Mouse (Mus musculus) thymus, adult 2 months (tissue): Measurements from ENCODE around the gene Ap4e1.

Experiments used
- CTCF ChIP-seq: fragments of 200-500 bp; IDR thresholded peaks from 2 replicates; pipeline ENCODE4 v1.5.1; 2012; ENCODE audit warnings: mild to moderate bottlenecking, control low read depth, low read length, moderate library complexity, borderline replicate concordance; ENCODE audit not compliant: control insufficient read depth, poor library complexity, insufficient read depth; ENCODE audit errors: extremely low read depth
- POLR2A ChIP-seq: fragments of 200-500 bp; IDR thresholded peaks from 2 replicates; pipeline ENCODE4 v1.6.1; 2012; ENCODE audit warnings: mild to moderate bottlenecking, low read length, control low read depth, moderate library complexity; ENCODE audit not compliant: control insufficient read depth, poor library complexity, insufficient read depth; ENCODE audit errors: extremely low read depth

DNA sequence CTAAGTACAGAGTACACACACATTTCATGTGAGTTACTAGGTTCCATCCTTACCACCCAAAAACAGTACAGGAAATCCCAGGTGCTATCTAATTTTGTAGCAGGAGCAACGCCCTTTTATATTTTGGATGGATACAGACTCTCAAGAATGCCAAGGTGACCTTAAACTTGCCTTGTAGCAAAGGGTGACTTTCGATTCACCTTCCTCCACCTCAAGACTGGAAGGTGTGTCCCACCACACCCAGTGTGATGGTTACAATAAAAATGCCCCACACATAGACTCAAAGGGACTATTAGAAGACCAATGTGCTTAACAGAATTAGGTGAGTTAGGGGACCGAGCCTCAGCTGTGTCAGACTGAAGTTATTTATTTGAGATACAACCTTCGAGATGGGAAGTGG, 100.5 kb downstream of the Ap4e1 start:
- TF ChIP-seq CTCF (no peak), POLR2A (no peak)
